Mouse (Mus musculus) kidney, adult 2 months (tissue): ENCODE results near the gene Cxcr5.

Experiments used
- CTCF ChIP-seq: fragments of 200-500 bp; conservative IDR thresholded peaks from 2 replicates; pipeline ENCODE4 v1.5.1; 2011; ENCODE audit warnings: low read depth, mild to moderate bottlenecking, control low read depth, low read length, moderate library complexity, mixed read lengths; ENCODE audit not compliant: insufficient read depth, insufficient read length
- POLR2A ChIP-seq: fragments of 200-500 bp; IDR thresholded peaks from one replicate; pipeline ENCODE4 v1.6.1; 2011; ENCODE audit warnings: low read depth, low read length, control low read depth

DNA sequence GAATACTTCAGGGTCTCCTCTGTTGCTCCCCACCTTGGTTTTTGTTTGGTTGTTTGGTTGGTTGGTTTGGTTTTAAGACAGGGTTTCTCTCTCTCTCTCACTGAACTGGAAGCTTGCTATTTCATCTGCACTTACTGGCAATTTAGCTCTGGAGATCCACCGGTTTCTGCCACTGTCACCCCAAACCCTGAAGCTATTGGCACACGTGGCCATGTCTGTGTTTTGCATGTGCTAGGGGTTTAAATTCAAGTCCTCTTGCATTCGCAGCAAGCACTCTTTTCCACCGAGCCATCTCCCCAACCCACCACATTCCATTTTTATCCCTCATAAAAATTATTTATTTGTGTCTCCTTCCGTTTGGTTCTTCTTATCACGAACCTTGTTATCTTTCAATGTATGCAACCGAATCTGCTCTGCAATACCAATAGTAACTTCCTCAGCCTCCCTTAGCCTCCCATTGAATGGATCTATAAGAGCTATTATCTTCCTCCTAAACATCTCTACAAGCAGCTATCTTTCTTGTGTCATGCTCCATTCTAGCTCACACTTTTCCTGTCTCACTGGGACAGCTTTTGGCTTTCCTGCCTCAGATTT, 30.0 kb upstream of the Cxcr5 start:
- TF ChIP-seq CTCF (no peak), POLR2A (no peak)
